Mouse (Mus musculus): ENCODE data around the gene Gm4450. TPM values are rescaled to one million over a fixed set of nuclear protein-coding genes. Genes with fewer than 3 reads are reported as not detected.
"Not testable (repeated sequence)": the region's sequence is repeated elsewhere in the genome, so short reads cannot be mapped to it uniquely, and the experiment has no call there.

Gm4450 gene
- polyA plus RNA-seq (2016; fragmentation: Nextera tagmentation; extraction: Ambion mirVana) = not detected in 2 replicates

DNA sequence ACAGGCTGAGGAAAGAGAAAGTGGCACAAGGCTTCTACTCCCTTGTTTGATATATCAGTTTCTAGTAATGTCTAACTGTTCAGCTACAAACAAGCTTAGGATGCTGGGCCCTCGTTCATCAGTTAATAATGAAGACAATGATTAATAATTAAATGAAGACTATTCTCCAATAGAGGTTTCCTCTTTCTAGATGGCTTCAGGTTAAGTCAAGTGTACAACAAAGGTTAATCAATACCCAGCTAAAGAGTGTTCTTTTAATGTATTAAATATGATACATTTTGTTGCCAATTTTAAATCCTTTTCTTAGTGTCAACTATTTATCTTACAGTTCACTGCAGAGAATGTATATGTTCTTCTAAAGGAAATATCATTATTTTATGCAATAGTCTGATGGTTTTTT is at the start of gene Gm4450:
Gene Gm4450, minus strand, starts transcription at position 101 of the 400 bp plus-strand sequence.
- H3K27ac ChIP-seq; H3K4me2 ChIP-seq; H3K9ac ChIP-seq; ATAC-seq (ENCODE audit: low FRiP score); H3K4me1 ChIP-seq; H3K36me3 ChIP-seq (replicated peaks); H3K27me3 ChIP-seq; H3K4me3 ChIP-seq (replicated peaks); H3K9me3 ChIP-seq: not testable (repeated sequence)
- 88% methylated on average over 1 of the region's 1 CpGs for WGBS

DNA sequence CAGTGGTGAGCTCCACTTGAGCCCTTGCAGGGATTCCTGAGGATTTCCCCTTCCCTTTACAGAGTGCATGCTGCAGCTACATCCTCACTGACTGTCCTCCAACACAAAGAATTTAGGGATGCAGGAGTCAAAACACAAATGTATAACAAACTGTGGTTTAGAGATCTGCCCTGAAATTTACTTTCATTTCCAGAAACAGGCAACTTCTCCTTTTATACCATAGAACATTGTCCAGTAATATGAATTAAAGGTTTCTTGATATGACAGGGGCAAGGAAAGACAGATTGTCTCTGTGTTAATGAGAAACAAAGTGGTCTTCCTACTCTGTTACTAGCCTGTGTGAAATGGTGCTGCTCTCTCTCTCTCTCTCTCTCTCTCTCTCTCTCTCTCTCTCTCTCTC is 40.5 kb upstream of the Gm4450 start:
- H3K9ac ChIP-seq; ATAC-seq (ENCODE audit: low FRiP score); H3K4me1 ChIP-seq; H3K4me3 ChIP-seq (replicated peaks); H3K9me3 ChIP-seq; H3K27me3 ChIP-seq; H3K36me3 ChIP-seq (replicated peaks); H3K27ac ChIP-seq; H3K4me2 ChIP-seq: not testable (repeated sequence)

DNA sequence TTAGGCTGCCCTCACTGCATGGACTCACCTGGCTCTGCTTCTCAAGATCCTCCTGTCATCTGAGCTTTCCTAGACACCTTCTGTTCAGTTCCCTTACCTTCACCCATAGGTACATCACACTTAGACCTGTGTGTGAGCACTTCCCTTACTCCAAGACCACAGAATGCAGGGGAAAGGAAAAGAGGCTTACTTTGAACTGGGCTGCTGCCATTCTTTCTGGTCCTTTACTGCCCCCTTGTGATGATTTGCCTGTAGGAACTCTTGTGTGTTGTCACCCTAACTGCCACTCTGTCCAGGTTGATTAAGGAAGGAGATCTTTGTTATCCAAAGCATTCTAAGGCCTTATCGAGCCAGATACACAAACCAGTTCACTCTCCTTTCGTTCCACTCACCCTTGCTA is 39.8 kb upstream of the Gm4450 start:
- H3K4me1 ChIP-seq = not testable (repeated sequence)

DNA sequence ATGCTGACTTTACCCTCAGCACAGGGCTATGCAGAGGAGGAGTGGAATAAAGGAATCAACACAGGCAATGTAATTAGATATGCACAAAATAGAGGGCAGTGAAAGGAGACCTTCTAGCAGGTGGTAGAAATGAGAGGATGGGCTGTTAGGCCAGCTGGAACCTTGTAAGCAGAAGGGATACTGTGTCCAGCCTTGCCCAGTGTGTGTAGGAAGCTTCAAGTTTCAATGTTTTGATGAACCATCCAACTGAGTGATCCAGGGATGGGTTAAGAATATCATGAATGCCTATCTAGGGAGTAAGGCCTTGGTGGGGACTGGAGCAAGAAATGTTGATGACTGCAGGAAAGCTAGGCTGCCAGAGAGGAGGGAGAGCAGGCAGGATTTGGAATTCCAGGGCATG is 38.1 kb upstream of the Gm4450 start:
- not testable (repeated sequence) for ATAC-seq (ENCODE audit: low FRiP score); H3K9ac ChIP-seq; H3K27me3 ChIP-seq; H3K36me3 ChIP-seq (replicated peaks); H3K9me3 ChIP-seq; H3K4me2 ChIP-seq; H3K4me3 ChIP-seq (replicated peaks); H3K4me1 ChIP-seq; H3K27ac ChIP-seq

More for the DNA sequence above, 39.8 kb upstream of the Gm4450 start:
- H3K9me3 ChIP-seq; ATAC-seq (ENCODE audit: low FRiP score); H3K4me2 ChIP-seq; H3K4me3 ChIP-seq (replicated peaks); H3K27ac ChIP-seq; H3K27me3 ChIP-seq; H3K9ac ChIP-seq; H3K36me3 ChIP-seq (replicated peaks): not testable (repeated sequence)
- no CpG with 5 or more reads among the region's 2 CpGs for WGBS

DNA sequence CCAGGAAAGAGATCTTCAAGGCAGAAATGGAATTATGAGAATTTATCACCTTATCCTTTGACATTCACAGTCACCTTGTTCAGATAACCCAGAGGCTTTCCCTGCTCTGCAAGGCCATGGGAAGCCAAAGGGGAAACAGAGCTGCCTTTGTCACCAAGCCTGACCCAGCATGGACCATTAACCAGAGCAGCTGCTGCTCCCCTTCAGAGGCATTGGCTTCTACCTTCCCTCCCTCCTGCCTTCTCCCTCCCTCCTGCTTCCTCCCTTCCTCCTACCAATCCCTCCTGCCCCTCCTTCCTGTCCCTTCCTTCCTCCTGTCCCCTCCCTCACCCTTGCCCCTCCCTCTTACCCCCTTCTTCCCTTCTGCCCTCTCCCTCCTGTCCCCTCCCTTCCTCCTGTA is 37.3 kb upstream of the Gm4450 start:
- not testable (repeated sequence) for ATAC-seq (ENCODE audit: low FRiP score); H3K36me3 ChIP-seq (replicated peaks); H3K4me3 ChIP-seq (replicated peaks); H3K4me1 ChIP-seq; H3K9ac ChIP-seq; H3K9me3 ChIP-seq; H3K27ac ChIP-seq; H3K27me3 ChIP-seq; H3K4me2 ChIP-seq

DNA sequence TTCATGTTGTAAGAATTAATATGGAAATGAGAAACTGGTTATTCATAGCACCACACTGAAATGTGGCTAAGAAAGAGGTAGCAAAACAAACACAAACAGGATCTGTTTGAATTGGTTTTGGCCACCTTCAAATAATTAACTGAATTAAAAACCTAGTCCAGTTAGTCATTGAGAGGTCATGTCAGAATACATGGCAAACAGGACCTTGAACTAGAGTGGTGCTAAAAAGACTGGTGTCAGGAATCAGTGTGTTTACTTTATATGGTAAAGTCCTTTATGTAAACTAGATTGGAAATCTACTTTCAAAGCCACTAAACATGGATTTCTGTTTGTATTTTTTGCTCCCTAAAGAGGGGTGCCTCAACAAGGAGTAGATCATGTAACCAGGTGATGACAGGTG is 14.6 kb upstream of the Gm4450 start:
- H3K36me3 ChIP-seq (replicated peaks); H3K4me3 ChIP-seq (replicated peaks); H3K27me3 ChIP-seq; ATAC-seq (ENCODE audit: low FRiP score); H3K4me2 ChIP-seq; H3K4me1 ChIP-seq; H3K27ac ChIP-seq; H3K9me3 ChIP-seq; H3K9ac ChIP-seq: not testable (repeated sequence)

DNA sequence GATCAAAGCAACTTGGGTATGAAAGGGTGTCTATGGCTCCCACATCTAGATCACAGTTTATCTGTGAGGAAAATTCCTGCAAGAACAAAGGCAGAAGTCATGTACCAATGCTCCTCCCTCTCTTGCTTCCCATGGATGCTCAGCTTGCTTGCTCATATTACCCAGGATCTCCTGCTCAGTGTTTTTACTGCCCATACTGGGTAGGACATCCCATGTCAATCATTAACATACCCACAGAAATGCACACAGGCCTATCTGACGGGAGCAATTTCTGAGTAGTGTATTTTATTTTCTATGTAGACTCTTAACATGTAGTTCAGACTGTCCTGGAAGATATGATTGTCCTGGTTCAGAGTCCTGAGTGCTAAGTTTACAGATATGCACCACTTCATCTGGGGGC is 14.1 kb upstream of the Gm4450 start:
- H3K4me2 ChIP-seq; H3K27ac ChIP-seq; H3K36me3 ChIP-seq (replicated peaks); H3K9me3 ChIP-seq; ATAC-seq (ENCODE audit: low FRiP score); H3K27me3 ChIP-seq; H3K4me3 ChIP-seq (replicated peaks); H3K4me1 ChIP-seq; H3K9ac ChIP-seq: not testable (repeated sequence)
- WGBS = no CpG with 5 or more reads among the region's 1 CpGs

DNA sequence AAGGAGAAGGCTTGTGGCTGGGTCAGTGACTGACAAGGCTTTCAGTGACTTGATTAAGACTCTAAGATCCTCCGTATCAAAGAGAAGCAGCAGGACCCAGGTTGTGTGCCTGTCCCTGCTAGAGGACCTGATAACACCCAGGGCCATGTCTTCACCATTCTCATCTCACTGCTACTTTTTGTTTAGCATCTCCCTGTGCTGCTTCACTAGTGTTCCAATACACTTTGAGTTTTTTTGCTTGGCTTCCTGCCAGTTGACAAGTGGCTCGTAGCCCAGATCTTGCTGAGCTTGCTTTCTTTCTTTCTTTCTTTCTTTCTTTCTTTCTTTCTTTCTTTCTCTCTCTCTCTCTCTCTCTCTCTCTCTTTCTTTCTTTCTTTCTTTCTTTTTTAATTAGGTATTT is 12.4 kb upstream of the Gm4450 start:
- not testable (repeated sequence) for H3K27ac ChIP-seq; H3K4me2 ChIP-seq; ATAC-seq (ENCODE audit: low FRiP score); H3K9ac ChIP-seq; H3K27me3 ChIP-seq; H3K4me3 ChIP-seq (replicated peaks); H3K36me3 ChIP-seq (replicated peaks); H3K4me1 ChIP-seq; H3K9me3 ChIP-seq
- WGBS = 0% methylated on average over 1 of the region's 2 CpGs

DNA sequence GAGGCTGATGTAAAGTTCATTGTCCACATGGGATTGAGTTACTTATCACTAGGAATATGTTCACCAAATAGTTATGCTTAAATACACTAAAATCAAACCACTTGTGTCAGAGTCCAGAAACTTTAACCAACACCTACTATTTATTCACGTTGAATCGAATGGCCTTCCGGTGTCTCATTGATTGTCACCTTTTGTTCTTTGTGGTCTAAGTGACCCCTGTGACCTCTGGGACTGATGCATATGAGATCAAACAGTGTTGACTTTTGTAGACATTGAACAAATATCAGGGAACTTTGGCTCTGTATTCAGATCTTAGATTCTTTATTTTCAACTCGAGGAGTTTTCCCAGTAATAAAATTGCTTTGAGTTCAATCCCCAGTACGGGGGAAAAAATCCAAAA is 3.1 kb downstream of the Gm4450 start:
- H3K9me3 ChIP-seq; H3K4me3 ChIP-seq (replicated peaks); H3K36me3 ChIP-seq (replicated peaks); H3K4me1 ChIP-seq; H3K9ac ChIP-seq; H3K4me2 ChIP-seq; H3K27me3 ChIP-seq; ATAC-seq (ENCODE audit: low FRiP score); H3K27ac ChIP-seq: not testable (repeated sequence)
- 75% methylated on average over 5 of the region's 5 CpGs for WGBS

DNA sequence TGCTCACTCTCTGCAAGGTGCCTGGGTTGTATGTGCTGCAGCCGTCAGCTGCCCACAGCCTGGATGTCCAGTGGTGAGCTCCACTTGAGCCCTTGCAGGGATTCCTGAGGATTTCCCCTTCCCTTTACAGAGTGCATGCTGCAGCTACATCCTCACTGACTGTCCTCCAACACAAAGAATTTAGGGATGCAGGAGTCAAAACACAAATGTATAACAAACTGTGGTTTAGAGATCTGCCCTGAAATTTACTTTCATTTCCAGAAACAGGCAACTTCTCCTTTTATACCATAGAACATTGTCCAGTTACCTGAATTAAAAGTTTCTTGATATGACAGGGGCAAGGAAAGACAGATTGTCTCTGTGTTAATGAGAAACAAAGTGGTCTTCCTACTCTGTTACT is 13.0 kb downstream of the Gm4450 start:
- not testable (repeated sequence) for H3K27ac ChIP-seq; H3K9me3 ChIP-seq; H3K27me3 ChIP-seq; H3K4me1 ChIP-seq; H3K36me3 ChIP-seq (replicated peaks); H3K4me2 ChIP-seq; H3K9ac ChIP-seq; H3K4me3 ChIP-seq (replicated peaks); ATAC-seq (ENCODE audit: low FRiP score)
- WGBS = 73% methylated on average over 1 of the region's 1 CpGs

DNA sequence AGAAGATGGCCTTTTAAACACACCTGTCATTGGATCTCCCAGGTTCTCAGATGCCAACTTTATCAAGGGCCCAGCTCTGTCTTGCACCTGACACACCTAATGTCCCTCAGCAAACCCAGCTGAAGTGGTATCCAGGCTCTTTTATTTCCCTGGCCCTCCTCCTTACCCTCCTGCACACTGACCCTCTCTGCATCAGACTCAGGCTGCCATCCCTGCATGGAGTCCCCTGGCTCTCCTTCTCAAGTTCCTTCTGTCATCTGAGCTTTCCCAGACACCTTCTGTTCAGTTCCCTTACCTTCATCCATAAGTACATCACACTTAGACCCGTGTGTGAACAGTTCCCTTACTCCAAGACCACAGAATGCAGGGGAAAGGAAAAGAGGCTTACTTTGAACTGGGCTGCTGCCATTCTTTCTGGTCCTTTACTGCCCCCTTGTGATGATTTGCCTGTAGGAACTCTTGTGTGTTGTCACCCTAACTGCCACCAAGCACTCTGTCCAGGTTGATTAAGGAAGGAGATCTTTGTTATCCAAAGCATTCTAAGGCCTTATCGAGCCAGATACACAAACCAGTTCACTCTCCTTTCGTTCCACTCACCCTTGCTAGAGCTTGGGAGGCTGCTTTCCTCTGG is 13.7 kb downstream of the Gm4450 start:
- not testable (repeated sequence) for H3K36me3 ChIP-seq (replicated peaks); H3K27me3 ChIP-seq
- WGBS = 17% methylated on average over 3 of the region's 3 CpGs

DNA sequence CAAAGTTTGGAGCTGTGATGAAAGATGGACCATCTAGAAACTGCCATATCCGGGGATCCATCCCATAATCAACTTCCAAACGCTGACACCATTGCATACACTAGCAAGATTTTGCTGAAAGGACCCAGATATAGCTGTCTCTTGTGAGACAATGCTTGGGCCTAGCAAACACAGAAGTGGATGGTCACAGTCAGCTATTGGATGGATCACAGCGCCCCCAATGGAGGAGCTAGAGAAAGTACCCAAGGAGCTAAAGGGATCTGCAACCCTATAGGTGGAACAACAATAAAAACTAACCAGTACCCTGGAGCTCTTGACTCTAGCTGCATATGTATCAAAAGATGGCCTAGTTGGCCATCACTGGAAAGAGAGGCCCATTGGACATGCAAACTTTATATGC is 14.7 kb downstream of the Gm4450 start:
- ATAC-seq (ENCODE audit: low FRiP score) = not testable (repeated sequence)

More for the DNA sequence above, 13.7 kb downstream of the Gm4450 start:
- not testable (repeated sequence) for H3K4me2 ChIP-seq; H3K9ac ChIP-seq; H3K27ac ChIP-seq; H3K4me1 ChIP-seq; H3K9me3 ChIP-seq; ATAC-seq (ENCODE audit: low FRiP score); H3K4me3 ChIP-seq (replicated peaks)

DNA sequence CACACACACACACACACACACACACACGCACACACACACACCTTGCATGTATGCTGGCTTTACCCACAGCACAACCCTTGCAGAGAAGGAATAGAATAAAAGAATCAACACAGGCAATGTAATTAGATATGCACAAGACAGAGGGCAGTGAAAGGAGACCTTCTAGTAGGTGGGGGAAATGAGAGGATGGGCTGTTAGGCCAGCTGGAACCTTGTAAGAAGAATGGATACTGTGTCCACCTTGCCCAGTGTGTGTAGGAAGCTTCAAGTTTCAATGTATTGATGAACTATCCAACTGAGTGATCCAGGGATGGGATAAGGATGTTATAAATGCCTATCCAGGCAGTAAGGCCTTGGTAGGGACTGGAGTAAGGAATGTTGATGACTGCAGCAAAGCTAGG is 21.9 kb downstream of the Gm4450 start:
- no peak for ATAC-seq (ENCODE audit: low FRiP score)
- no peak overlapping the region for H3K4me3 ChIP-seq (replicated peaks)
- 0 out of 2 replicates have a peak, but pooled peaks cover 3% of the 10 kb centered on the region for H3K27me3 ChIP-seq
- H3K4me2 ChIP-seq = no peak overlapping the region
- WGBS = 67% methylated on average over 1 of the region's 1 CpGs
- no peak overlapping the region for H3K9ac ChIP-seq
- no peak overlapping the region for H3K27ac ChIP-seq
- H3K4me1 ChIP-seq = no peaks in the 10 kb centered on the region
- no peaks in the 10 kb centered on the region for H3K36me3 ChIP-seq (replicated peaks)
- H3K9me3 ChIP-seq = no peaks in the 10 kb centered on the region

More for the DNA sequence above, 14.7 kb downstream of the Gm4450 start:
- not testable (repeated sequence) for H3K27me3 ChIP-seq; H3K9ac ChIP-seq; H3K36me3 ChIP-seq (replicated peaks); H3K27ac ChIP-seq; H3K9me3 ChIP-seq; H3K4me2 ChIP-seq; H3K4me1 ChIP-seq; H3K4me3 ChIP-seq (replicated peaks)
- 42% methylated on average over 3 of the region's 3 CpGs for WGBS

All from forebrain, embryonic 12.5 days (tissue).